Mouse (Mus musculus): ENCODE results near the gene Prkcz.

GRCm38 (mm10) chr4:155225918-155226317, 135.2 kb downstream of the Prkcz start:
- TF ChIP-seq CTCF (conservative IDR thresholded peaks at IDR 0.05; ENCODE audit: low read length), result no peak
- TF ChIP-seq POU5F1 (IDR thresholded peaks at IDR 0.05; ENCODE audit: borderline replicate concordance, low read length), result no peak

Data from E14TG2a.4 (cell line).